Mouse (Mus musculus) T-cell, adult 66 days (primary cell): Measurements from ENCODE around the gene Fhl3. TPM values are rescaled to one million over a fixed set of nuclear protein-coding genes. Genes with fewer than 3 reads are reported as not detected.

Experiments used
- total RNA-seq, 2 experiments: library from RNA; stranded (reverse); gene quantifications; 3 replicates in 1 of 2; 4 replicates in 1 of 2; pipeline ENCODE4 v1.2.4; 2023

Gene Fhl3
- total RNA-seq = 10 to 100 TPM; 21.2 to 22.7 TPM

DNA sequence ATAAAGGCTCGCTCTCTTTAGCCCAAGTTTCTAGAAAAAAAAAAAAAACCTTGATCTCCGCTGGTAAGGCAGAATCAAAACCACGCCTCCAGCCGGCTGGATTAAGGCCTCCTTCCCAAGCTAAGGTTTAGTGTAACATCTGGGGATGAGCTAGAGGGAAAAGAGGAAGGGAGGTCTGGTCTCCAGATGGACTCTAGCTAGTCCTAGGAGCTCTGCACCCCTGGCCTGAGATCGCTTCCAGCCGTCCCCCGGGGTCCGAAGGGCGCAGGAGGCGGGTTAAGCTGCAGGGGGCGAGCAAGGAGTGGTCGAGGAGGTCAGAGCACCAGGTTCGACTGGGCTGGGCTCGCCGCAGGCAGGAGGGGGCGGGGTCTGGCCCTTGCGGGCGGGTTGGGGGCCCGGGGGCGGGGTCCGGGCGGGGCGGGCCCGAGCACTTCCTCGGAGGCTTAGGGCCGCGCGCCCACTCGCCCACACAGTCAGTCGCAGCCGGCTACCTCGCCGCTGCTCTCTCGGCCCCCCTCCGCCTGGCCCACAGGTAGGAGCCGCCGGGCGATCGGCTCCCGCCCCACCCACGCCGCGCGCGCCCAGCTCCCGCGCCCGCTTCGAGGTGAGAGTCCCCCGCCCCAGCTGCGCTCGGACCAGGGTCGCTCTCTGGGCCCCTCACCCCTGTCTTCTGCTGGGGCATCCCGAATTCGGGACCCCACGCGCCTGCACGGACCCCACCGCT, at the start of gene Fhl3:
Fhl3 (plus strand) TSS at position 454 of the 724 bp plus-strand sequence.

GRCm38 (mm10) chr4:124656518-124656853, 44.0 kb upstream of the Fhl3 start, which contains the start of gene Pou3f1:
Pou3f1 (plus strand) TSS chr4:124656807.

DNA sequence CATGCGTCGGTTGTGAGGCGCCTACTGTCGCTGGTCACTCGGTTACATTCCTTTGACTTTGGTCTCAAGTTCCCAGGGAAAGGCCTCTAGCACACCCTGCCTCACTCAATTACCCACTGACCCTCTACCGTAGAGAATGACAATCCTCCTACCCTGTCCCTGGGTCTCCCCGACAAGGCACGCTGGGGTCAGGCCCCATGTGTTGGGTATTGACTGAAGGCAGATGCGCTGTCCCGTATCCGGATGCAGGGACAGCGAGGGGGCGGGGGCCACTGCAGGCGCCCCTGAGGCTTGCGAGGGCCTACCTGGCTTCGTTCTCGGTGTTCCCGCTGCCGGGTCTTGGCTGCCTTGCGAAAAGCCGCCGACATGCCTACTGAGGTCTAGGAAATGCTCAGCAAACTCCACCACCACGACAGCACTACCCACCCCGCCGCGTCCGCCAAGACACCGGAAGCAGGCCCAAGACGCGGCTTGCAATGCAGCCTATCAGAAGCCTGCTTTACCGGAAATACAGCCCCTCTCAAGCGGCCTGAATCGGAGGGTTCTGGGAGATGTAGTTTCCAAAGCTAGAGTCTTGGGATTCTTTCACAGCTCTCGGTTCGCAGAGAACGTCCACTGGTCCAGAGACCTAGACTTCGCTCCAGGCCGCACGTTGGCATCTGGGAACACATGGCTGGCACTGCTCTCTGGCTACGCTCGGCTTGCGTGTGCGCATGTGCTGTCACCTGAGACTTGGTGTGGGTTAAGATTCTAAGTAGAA, 7.2 kb upstream of the Fhl3 start, which contains the start of gene Utp11:
Utp11 (minus strand) TSS at position 466 of the 760 bp plus-strand sequence.

GRCm38 (mm10) chr4:124714545-124715481, 14.3 kb downstream of the Fhl3 start, which contains the start of gene Sf3a3:
Sf3a3 (plus strand) TSS chr4:124714776.

GRCm38 (mm10) chr4:124741376-124742343, 41.2 kb downstream of the Fhl3 start, which contains the start of gene Inpp5b:
Inpp5b (plus strand) TSS chr4:124741850.

Other genes with a start within 250 kb of the Fhl3 start
- not detected for gene 3100002H09Rik, start 89.9 kb upstream of the Fhl3 start, total RNA-seq
- gene Pou3f1, start 43.9 kb upstream of the Fhl3 start, total RNA-seq = not detected
- 10 to 100 TPM; 23.7 to 24.7 TPM for gene Utp11, start 7.1 kb upstream of the Fhl3 start, total RNA-seq
- 10 to 100 TPM; 60.4 to 68.1 TPM for gene Sf3a3, start 14.1 kb downstream of the Fhl3 start, total RNA-seq
- gene Inpp5b, start 41.1 kb downstream of the Fhl3 start, total RNA-seq = 100 to 1,000 TPM in 1 of 2 experiments, 10 to 100 TPM in 1; 80.5 to 104 TPM
- 10 to 100 TPM; 33.5 to 40.3 TPM for gene Mtf1, start 101.4 kb downstream of the Fhl3 start, total RNA-seq
- 100 to 1,000 TPM; 111 to 120 TPM for gene Yrdc, start 150.0 kb downstream of the Fhl3 start, total RNA-seq
- 10 to 100 TPM; 21.6 to 26.9 TPM for gene 1110065P20Rik, start 150.5 kb downstream of the Fhl3 start, total RNA-seq
- gene Maneal, start 161.5 kb downstream of the Fhl3 start, total RNA-seq = 1 to 10 TPM; 4.8 to 5.1 TPM
- not detected for gene Epha10, start 180.2 kb downstream of the Fhl3 start, total RNA-seq
- gene 9930104L06Rik, start 236.3 kb downstream of the Fhl3 start, total RNA-seq = 10 to 100 TPM; 21.1 to 21.9 TPM
- 1 to 10 TPM; 4.2 to 9.0 TPM for gene Cdca8, start 238.6 kb downstream of the Fhl3 start, total RNA-seq